Mouse (Mus musculus): Measurements from ENCODE around the gene Pbrm1.

- TF ChIP-seq CTCF (IDR thresholded peaks at IDR 0.05 in 2 of 3, conservative IDR thresholded peaks at IDR 0.05 in 1 of 3; ENCODE audit: control insufficient read depth in 1 of 3, insufficient read depth in 1 of 3, low read depth in 2 of 3, low read length in 3 of 3, poor library complexity in 1 of 3, severe bottlenecking in 1 of 3) (no peak), MAFK (IDR thresholded peaks at IDR 0.05; ENCODE audit: borderline replicate concordance, low read depth, low read length) (no peak), POLR2A (IDR thresholded peaks at IDR 0.05; ENCODE audit: control insufficient read depth in 1 of 2, insufficient read depth in 1 of 2, low read depth in 1 of 2, low read length in 2 of 2, poor library complexity in 1 of 2) (no peak)
Observed at GRCm38 (mm10) chr14:30974204-30974603, 44.7 kb upstream of the Pbrm1 start.

Data from MEL (cell line).